Mouse (Mus musculus): Measurements from ENCODE around the gene Svs3a.
"Not testable (repeated sequence)": the region's sequence is repeated elsewhere in the genome, so short reads cannot be mapped to it uniquely, and the experiment has no call there.

DNA sequence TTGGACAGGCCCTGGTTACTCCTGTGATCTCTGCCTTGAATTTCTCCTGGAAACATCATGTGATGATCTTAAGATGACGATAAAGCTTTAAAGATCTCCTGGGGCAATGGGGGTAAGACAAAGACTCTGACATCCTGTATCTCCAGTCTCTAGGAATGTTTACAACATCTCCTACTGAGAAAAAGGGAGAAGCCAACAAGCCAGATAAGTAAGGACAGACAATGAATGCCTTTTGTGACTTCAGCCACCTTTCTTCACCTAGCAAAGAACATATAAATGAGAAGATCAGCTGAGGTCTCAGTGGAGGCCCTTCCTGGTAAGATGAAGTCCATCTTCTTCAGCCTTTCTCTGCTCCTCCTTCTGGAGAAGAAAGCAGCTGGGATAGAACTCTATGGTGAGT is at the start of gene Svs3a:
- not testable (repeated sequence) for TF ChIP-seq EP300 (IDR thresholded peaks at IDR 0.05; ENCODE audit: low read length); CTCF (conservative IDR thresholded peaks at IDR 0.05 in 1 of 2, IDR thresholded peaks at IDR 0.05 in 1 of 2; ENCODE audit: low read depth in 2 of 2, low read length in 2 of 2); USF1 (IDR thresholded peaks at IDR 0.05; ENCODE audit: low read depth, low read length)

Data from CH12.LX (cell line).